12 mouse cellular contexts compared by ENCODE assay signal in the genomic region with DNA sequence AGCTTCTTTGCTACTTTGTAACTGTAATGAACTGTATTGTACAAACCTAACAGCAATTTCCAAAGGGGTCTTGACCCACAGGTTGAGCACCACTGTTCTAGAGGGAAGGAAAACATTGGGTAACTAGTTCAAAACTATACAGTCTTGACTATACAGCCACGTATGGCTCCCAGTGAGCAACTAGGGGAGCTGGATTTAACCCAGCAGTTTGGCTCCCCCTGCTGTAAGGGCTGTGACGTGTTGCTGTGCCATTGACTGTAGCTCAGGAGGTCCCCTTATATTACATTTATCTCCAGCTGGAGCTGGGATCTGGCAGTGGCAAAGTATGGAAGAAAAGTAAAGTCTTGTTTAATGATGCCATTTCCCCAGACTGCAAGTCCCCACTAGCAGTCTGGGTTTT. TPM values are rescaled to one million over a fixed set of nuclear protein-coding genes. Genes with fewer than 3 reads are reported as not detected.
A peak's percentile ranks its signal among the peaks of the same experiment; 100 is the strongest.
DNase-seq lines count a peak whose midpoint lies in the region; TF ChIP-seq lines count a peak whose summit lies in the region.
"Had no signal": no experiment of that assay in that cellular context is flagged by ENCODE, and none has a peak within 500 bp of the region (broad histone marks: within the 10 kb centered on the region; RNA-seq: fewer than 3 reads in every experiment).

No protein-coding gene starts in this region.

- dilution Hi-C loops in CH12.LX (cut with MboI; ENCODE audit: extremely low pct_ligation_motif_present, extremely low pct_unique_long_range_greater_than_20kb, low sequenced_read_pairs): no loop called here

- peaks cover 4 to 8% of the 10 kb centered on the region in 2 experiments; a peak in 3 of 4 replicates for H3K4me1 ChIP-seq in CH12.LX (ENCODE audit: control insufficient read depth in 1 of 2, insufficient read depth in 2 of 2)

- no peaks in the 10 kb centered on the region for H3K27me3 ChIP-seq in CH12.LX (replicated peaks)
- H3K27me3 ChIP-seq: lung, embryonic 15.5 days had no signal

- TF ChIP-seq POLR2A in CH12.LX (IDR thresholded peaks at IDR 0.05; ENCODE audit: low read depth, low read length): no peak

- H3K4me3 ChIP-seq in left cerebral cortex, adult 2 months: no peak overlapping the region
- no peak overlapping the region for H3K4me3 ChIP-seq in CH12.LX (replicated peaks in 1 of 3; ENCODE audit: low read depth in 2 of 3, low read length in 2 of 3, poor library complexity in 1 of 3)
- H3K4me3 ChIP-seq: embryonic facial prominence, embryonic 10.5 days; lung, embryonic 15.5 days had no signal

- peak; percentile 32 for TF ChIP-seq CTCF in left cerebral cortex, adult 2 months (IDR thresholded peaks at IDR 0.05)
- peak in 1 of 2 experiments; percentile 70; a peak in 2 of 4 replicates for TF ChIP-seq CTCF in CH12.LX (conservative IDR thresholded peaks at IDR 0.05 in 1 of 2, IDR thresholded peaks at IDR 0.05 in 1 of 2; ENCODE audit: low read depth in 2 of 2, low read length in 2 of 2)

- TF ChIP-seq EP300 in CH12.LX (IDR thresholded peaks at IDR 0.05; ENCODE audit: low read length): no peak

- no peaks in the 10 kb centered on the region for H3K79me2 ChIP-seq in CH12.LX (replicated peaks; ENCODE audit: control insufficient read depth, extremely low read depth, insufficient read depth, poor library complexity, severe bottlenecking)

- no peak overlapping the region for H3K4me2 ChIP-seq in CH12.LX (ENCODE audit: insufficient read depth, low read depth, poor library complexity, severe bottlenecking)
- H3K4me2 ChIP-seq: lung, embryonic 15.5 days had no signal

- intact Hi-C loops in left cerebral cortex, adult 2 months (cut with DNase I): no loop called here
- intact Hi-C loops in left cerebral cortex, postnatal 25 days (cut with DNase I): no loop called here
- intact Hi-C loops in gastrocnemius, postnatal 14 days (cut with DNase I; ENCODE audit: low total_unique reads): no loop called here

- no peaks in the 10 kb centered on the region for H3K36me3 ChIP-seq in CH12.LX (replicated peaks in 1 of 2; ENCODE audit: control insufficient read depth in 1 of 2, insufficient read depth in 1 of 2, low read length in 1 of 2)
- H3K36me3 ChIP-seq: embryonic facial prominence, embryonic 10.5 days; lung, embryonic 15.5 days had no signal

- DNase-seq in left cerebral cortex, adult 2 months (ENCODE audit: extremely low spot score in 1 of 2, low spot score in 2 of 2): no peak
- no peak for DNase-seq in left cerebral cortex, postnatal 25 days (ENCODE audit: low spot score in 2 of 2)
- DNase-seq in CH12.LX (ENCODE audit: extremely low read depth): peak; percentile 32
- peak; percentile 33 for DNase-seq in ZHBTc4 (ENCODE audit: low read depth, low spot score)
- DNase-seq in naive thymus-derived CD4-positive, alpha-beta T cell, adult 2 months (ENCODE audit: low read depth): peak; percentile 13
- DNase-seq in gastrocnemius, postnatal 14 days: no peak
- no peak for DNase-seq in T-cell, adult 2 months (ENCODE audit: low spot score)
- DNase-seq: heart, postnatal 4 days; layer of hippocampus, adult 9-11 months; right cerebral cortex, adult 18-20 months had no signal

- in situ Hi-C loops in CH12.LX (cut with MboI; ENCODE audit: low pct_ligation_motif_present, low pct_unique_long_range_greater_than_20kb, low sequenced_read_pairs): no loop called here

- H3K9ac ChIP-seq in CH12.LX (ENCODE audit: insufficient read depth, low read depth): no peak overlapping the region
- H3K9ac ChIP-seq: lung, embryonic 15.5 days had no signal

- no peaks in the 10 kb centered on the region for H3K9me3 ChIP-seq in CH12.LX (replicated peaks; ENCODE audit: low read length)
- H3K9me3 ChIP-seq: embryonic facial prominence, embryonic 10.5 days; lung, embryonic 15.5 days had no signal

- peak; percentile 57 for TF ChIP-seq RAD21 in CH12.LX (IDR thresholded peaks at IDR 0.05; ENCODE audit: low read depth, low read length)

- no peak overlapping the region for H3K27ac ChIP-seq in left cerebral cortex, adult 2 months
- no peak overlapping the region for H3K27ac ChIP-seq in CH12.LX (ENCODE audit: insufficient read depth, low read depth)
- H3K27ac ChIP-seq: embryonic facial prominence, embryonic 10.5 days; lung, embryonic 15.5 days had no signal

TF ChIP-seq in CH12.LX, 34 proteins besides CTCF, POLR2A, EP300 and RAD21:
- TF ChIP-seq SMC3 (IDR thresholded peaks at IDR 0.05; ENCODE audit: low read depth, low read length) (peak; percentile 59), JUN (IDR thresholded peaks at IDR 0.05; ENCODE audit: insufficient read depth, low read depth, low read length) (no peak)

RNA-seq across cellular contexts. Expression of gene Dis3l2, which starts 4.9 kb away (rescaled TPM):
- total RNA-seq in left cerebral cortex, adult 2 months (2021): 10 to 100 TPM; 25.5 to 29.0 TPM
- 10 to 100 TPM; 23.5 to 25.6 TPM for total RNA-seq in left cerebral cortex, postnatal 25 days (2021)
- total RNA-seq in CH12.LX (2012; rRNA removed) (13.1 and 17.4 TPM in 2 replicates), CH12.LX (2014; rRNA removed) (16.5 and 16.9 TPM in 2 replicates)
- 9.6 and 12.4 TPM in 2 replicates for polyA plus RNA-seq in CH12.LX (2012; ENCODE audit: insufficient read length, low read depth)
- total RNA-seq in gastrocnemius, postnatal 14 days (2021): 10 to 100 TPM; 11.1 to 12.0 TPM

RNA-seq across cellular contexts. Expression of gene Nppc, which starts 28.4 kb away (rescaled TPM):
- 10 to 100 TPM in 1 of 2 experiments, 1 to 10 TPM in 1; 8.6 to 10.5 TPM for total RNA-seq in left cerebral cortex, adult 2 months (2021)
- total RNA-seq in left cerebral cortex, postnatal 25 days (2021): 10 to 100 TPM; 11.2 to 14.1 TPM
- total RNA-seq in CH12.LX (2012; rRNA removed) (0.13 TPM in 1 of 2 replicates, not detected in the other), CH12.LX (2014; rRNA removed) (not detected in 2 replicates)
- polyA plus RNA-seq in CH12.LX (2012; ENCODE audit: insufficient read length, low read depth): not detected in 2 replicates
- total RNA-seq in gastrocnemius, postnatal 14 days (2021): 1 to 10 TPM in 1 of 2 experiments, under 1 TPM in 1; 0.51 to 2.3 TPM

Comparison
In these comparisons a context has a peak if more than half of its experiments do, and no peak if none do; other contexts are left out.
1. DNase-seq: peak in CH12.LX (single experiment), ZHBTc4 (single experiment) and naive thymus-derived CD4-positive, alpha-beta T cell, adult 2 months (single experiment); none in left cerebral cortex, adult 2 months (0 of 2), left cerebral cortex, postnatal 25 days (0 of 2), gastrocnemius, postnatal 14 days (single experiment) and T-cell, adult 2 months (single experiment).